Mouse (Mus musculus): ENCODE results near the gene 1110051M20Rik. TPM values are rescaled to one million over a fixed set of nuclear protein-coding genes. Genes with fewer than 3 reads are reported as not detected.
"Not testable (repeated sequence)": the region's sequence is repeated elsewhere in the genome, so short reads cannot be mapped to it uniquely, and the experiment has no call there.

1110051M20Rik gene
- polyA plus RNA-seq, 1 experiment from 2014 or later: 130 TPM

DNA sequence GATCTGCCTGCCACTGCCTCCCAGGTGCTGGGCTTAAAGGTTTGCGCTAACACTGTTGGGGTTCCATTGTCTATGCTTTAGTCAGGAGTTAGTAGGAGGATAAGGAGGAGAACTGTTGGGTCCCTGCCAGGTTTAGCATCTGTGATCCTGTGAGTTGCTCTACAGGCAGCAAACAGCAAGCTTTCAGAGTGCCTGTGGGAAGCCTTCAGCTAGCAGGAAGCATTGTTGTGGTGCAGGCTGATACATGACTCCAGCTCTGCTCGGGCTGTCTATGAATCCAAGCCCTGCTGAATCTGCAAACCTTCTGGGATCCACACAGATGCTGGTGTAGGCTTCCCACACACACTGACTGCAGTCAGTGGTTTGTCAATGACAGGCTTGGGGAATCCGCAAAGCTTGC lies 201.1 kb downstream of the 1110051M20Rik start:
- Histone ChIP-seq H3K27ac (replicated peaks) (no peak overlapping the region), H3K4me2 (no peak overlapping the region), H3K9ac (no peak overlapping the region), H3K4me3 (no peak overlapping the region), H3K4me1 (replicated peaks) (no peaks in the 10 kb centered on the region; the same call in 1 of the 2 replicates), H3K36me3 (no peaks in the 10 kb centered on the region), H3K9me3 (no peaks in the 10 kb centered on the region), H3K27me3 (no peaks in the 10 kb centered on the region)
- ATAC-seq (ENCODE audit: low read depth): 0 out of 2 replicates have a peak, but pooled peaks have one; percentile 23
- 51% methylated on average over 3 of the region's 3 CpGs for WGBS

DNA sequence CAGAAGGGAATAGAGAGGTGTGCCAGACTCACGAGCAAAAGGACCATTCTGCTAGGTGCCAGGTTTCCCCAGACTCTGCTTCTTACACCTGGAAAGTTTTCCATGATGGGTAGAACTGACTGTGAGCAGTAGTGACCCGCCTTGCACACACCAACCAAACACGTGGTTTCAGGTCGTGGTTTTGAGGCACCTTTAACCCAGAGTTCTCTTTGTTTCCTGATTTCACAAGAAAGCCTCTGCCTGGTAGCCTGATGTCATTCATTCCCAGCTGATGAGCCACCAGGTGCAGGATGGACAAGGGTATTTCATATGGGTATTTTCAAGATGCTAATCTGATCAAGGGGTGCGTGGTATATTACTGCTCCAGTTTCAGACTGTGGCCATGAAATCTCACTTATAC lies 202.0 kb downstream of the 1110051M20Rik start:
- no peak for ATAC-seq (ENCODE audit: low read depth)
- Histone ChIP-seq H3K4me1 (replicated peaks) (no peaks in the 10 kb centered on the region; the same call in 1 of the 2 replicates), H3K9ac (no peak overlapping the region), H3K36me3 (no peaks in the 10 kb centered on the region), H3K4me2 (no peak overlapping the region), H3K4me3 (no peak overlapping the region), H3K9me3 (no peaks in the 10 kb centered on the region), H3K27me3 (no peaks in the 10 kb centered on the region), H3K27ac (replicated peaks) (no peak overlapping the region)
- WGBS: 64% methylated on average over 5 of the region's 5 CpGs

- not testable (repeated sequence) for H3K9me3 ChIP-seq; H3K36me3 ChIP-seq; H3K27me3 ChIP-seq; H3K4me1 ChIP-seq (replicated peaks)
- 29% methylated on average over 4 of the region's 4 CpGs for WGBS
- peak overlapping the region; percentile 93 for H3K27ac ChIP-seq (replicated peaks)
- H3K9ac ChIP-seq: peak overlapping the region; percentile 76
- ATAC-seq (ENCODE audit: low read depth): peak; percentile 62
- H3K4me3 ChIP-seq: peak overlapping the region; percentile 58
- peak overlapping the region; percentile 76 for H3K4me2 ChIP-seq
Observed at GRCm38 (mm10) chr2:91237511-91238080, 206.9 kb downstream of the 1110051M20Rik start.

GRCm38 (mm10) chr2:91236601-91237510 lies 207.6 kb downstream of the 1110051M20Rik start, which contains the start of gene Ddb2:
TSS of gene Ddb2 (minus strand) at chr2:91236982.
- no peaks in the 10 kb centered on the region for H3K27me3 ChIP-seq
- WGBS: 1% methylated on average over 48 of the region's 48 CpGs
- peak within 1 kb of the TSS; percentile 58 for H3K4me3 ChIP-seq
- ATAC-seq (ENCODE audit: low read depth): peak; percentile 99
- H3K9ac ChIP-seq: peak within 1 kb of the TSS; percentile 76
- peak within 1 kb of the TSS; percentile 93 for H3K27ac ChIP-seq (replicated peaks)
- peak within 1 kb of the TSS; percentile 76 for H3K4me2 ChIP-seq
- H3K9me3 ChIP-seq: no peaks in the 10 kb centered on the region
- H3K4me1 ChIP-seq (replicated peaks): peaks cover 6% of the 10 kb centered on the region; the same call in 1 of the 2 replicates
- 0 out of 2 replicates have a peak, but pooled peaks cover 8% of the 10 kb centered on the region for H3K36me3 ChIP-seq

- Histone ChIP-seq H3K27me3 (no peaks in the 10 kb centered on the region), H3K27ac (replicated peaks) (no peak overlapping the region), H3K4me3 (no peak overlapping the region), H3K4me2 (no peak overlapping the region), H3K4me1 (replicated peaks) (no peaks in the 10 kb centered on the region), H3K9ac (no peak overlapping the region), H3K36me3 (0 out of 2 replicates have a peak, but pooled peaks cover 8% of the 10 kb centered on the region), H3K9me3 (no peaks in the 10 kb centered on the region)
- WGBS: 91% methylated on average over 2 of the region's 2 CpGs
- no peak for ATAC-seq (ENCODE audit: low read depth)
Observed at GRCm38 (mm10) chr2:91229735-91230134, 214.8 kb downstream of the 1110051M20Rik start.

Small RNA genes lying within 50 kb of the gene (microRNA-seq; reads per million reads assigned to microRNA genes)
- gene Gm22071: not detected

Other genes starting within 250 kb of the 1110051M20Rik start
- 1.1 and 1.5 TPM in 2 replicates for gene Nr1h3, start 241.9 kb downstream of the 1110051M20Rik start, polyA plus RNA-seq (2015; fragmentation: Nextera tagmentation; extraction: Ambion mirVana)
- 37.2 and 43.3 TPM in 2 replicates for gene Acp2, start 241.8 kb downstream of the 1110051M20Rik start, polyA plus RNA-seq (2015; fragmentation: Nextera tagmentation; extraction: Ambion mirVana)
- gene Ddb2, start 207.7 kb downstream of the 1110051M20Rik start, polyA plus RNA-seq (2015; fragmentation: Nextera tagmentation; extraction: Ambion mirVana): 11.7 and 14.1 TPM in 2 replicates
- 14.8 and 15.3 TPM in 2 replicates for gene Pacsin3, start 188.8 kb downstream of the 1110051M20Rik start, polyA plus RNA-seq (2015; fragmentation: Nextera tagmentation; extraction: Ambion mirVana)
- gene Arfgap2, start 179.7 kb downstream of the 1110051M20Rik start, polyA plus RNA-seq (2015; fragmentation: Nextera tagmentation; extraction: Ambion mirVana): 64.5 and 67.0 TPM in 2 replicates
- gene Lrp4, start 12.8 kb upstream of the 1110051M20Rik start, polyA plus RNA-seq (2015; fragmentation: Nextera tagmentation; extraction: Ambion mirVana): 5.1 and 5.8 TPM in 2 replicates
- 102 and 113 TPM in 2 replicates for gene Ckap5, start 82.1 kb upstream of the 1110051M20Rik start, polyA plus RNA-seq (2015; fragmentation: Nextera tagmentation; extraction: Ambion mirVana)
- 0.20 and 0.34 TPM in 2 replicates for gene F2, start 191.7 kb upstream of the 1110051M20Rik start, polyA plus RNA-seq (2015; fragmentation: Nextera tagmentation; extraction: Ambion mirVana)
- 11.3 and 12.9 TPM in 2 replicates for gene Zfp408, start 205.1 kb upstream of the 1110051M20Rik start, polyA plus RNA-seq (2015; fragmentation: Nextera tagmentation; extraction: Ambion mirVana)
- 87.2 and 90.6 TPM in 2 replicates for gene Arhgap1, start 205.2 kb upstream of the 1110051M20Rik start, polyA plus RNA-seq (2015; fragmentation: Nextera tagmentation; extraction: Ambion mirVana)

Measured in neural tube, embryonic 13.5 days (tissue).